Mouse (Mus musculus): Measurements from ENCODE around the gene Gm10197. TPM values are rescaled to one million over a fixed set of nuclear protein-coding genes. Genes with fewer than 3 reads are reported as not detected.

Gene Gm10197
- total RNA-seq, 2 experiments from 2014 or later: not detected

DNA sequence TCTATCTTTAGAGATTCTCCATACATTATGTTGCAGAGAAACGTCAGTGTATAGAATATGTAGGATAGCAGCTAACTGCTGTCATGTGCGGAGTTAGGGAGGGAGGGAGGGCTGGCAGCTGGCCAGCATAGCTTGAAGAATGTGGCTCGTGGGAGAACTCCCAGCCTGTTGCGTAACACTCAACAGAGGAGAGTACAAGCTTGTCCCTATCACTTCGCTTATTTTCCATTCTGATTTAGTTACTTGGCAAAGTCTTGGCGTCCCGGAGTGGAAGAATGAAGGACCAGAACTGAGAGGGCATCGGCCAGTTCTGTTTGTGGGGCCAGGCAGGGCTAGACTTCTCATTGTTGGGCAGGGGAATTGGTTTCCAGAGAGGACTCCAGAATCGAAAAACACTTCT is 6.6 kb downstream of the Gm10197 start:
- peak; percentile 74 to 81 for DNase-seq (ENCODE audit: low spot score in 2 of 2)
- intact Hi-C loops (cut with DNase I): loop anchor here (2.0 to 5.0 kb wide), 3 partner anchors 33 to 358 kb away; partner anchors contain the start of gene Mxi1

DNA sequence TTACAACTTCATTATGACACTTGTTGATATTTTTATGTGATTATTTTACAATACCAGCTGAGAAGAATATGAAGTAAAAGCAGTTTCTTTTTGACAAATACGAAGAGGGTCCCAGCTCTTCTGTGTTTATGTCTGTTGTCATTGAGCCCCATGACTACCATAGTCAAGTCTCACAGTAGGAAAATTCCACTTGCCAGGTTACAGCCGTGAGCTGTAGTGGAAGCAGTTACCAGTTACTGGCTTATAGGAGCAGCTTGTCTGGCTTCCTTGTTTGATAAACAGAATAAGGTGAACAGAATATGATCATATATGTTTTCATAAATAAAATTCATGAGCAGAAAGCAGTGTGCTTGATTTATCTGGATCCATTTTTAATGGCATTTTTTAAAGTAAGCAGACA is 7.0 kb downstream of the Gm10197 start:
- intact Hi-C loops (cut with DNase I): loop anchor here (2.0 kb wide), 1 partner anchor 54 kb away; the partner anchor contains the start of gene Mxi1
- DNase-seq (ENCODE audit: low spot score in 2 of 2): no peak

DNA sequence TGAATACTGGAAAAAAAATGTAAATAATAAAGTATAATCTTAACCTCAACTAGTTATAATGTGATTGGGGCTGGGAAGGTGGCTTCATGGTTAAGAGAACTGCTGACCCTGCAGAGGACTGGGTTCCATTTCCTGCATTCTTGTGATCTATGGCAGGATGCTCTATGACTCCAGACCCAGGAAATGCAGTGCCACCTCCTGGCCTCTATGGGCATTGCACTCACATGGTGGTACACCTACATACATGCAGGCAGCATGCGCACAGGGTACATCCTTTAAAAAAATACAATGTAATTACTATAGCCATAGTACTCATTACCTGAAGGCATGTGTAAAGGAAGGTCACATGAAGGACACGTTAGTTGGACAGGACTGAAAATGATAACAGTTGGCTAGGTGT is 8.6 kb downstream of the Gm10197 start:
- DNase-seq (ENCODE audit: low spot score in 2 of 2): peak; percentile 50 to 58
- intact Hi-C loops (cut with DNase I): no loop called here

GRCm38 (mm10) chr19:53360265-53360958 is 11.2 kb downstream of the Gm10197 start:
- DNase-seq (ENCODE audit: low spot score in 2 of 2): no peak
- intact Hi-C loops (cut with DNase I): no loop called here

- peak in 1 of 2 experiments; percentile 60 for DNase-seq (ENCODE audit: low spot score in 2 of 2)
- intact Hi-C loops (cut with DNase I): loop anchor here (10.0 kb wide), 1 partner anchor 215 kb away; the partner anchor contains the start of gene Add3
These were observed 12.2 kb downstream of the Gm10197 start for GRCm38 (mm10) chr19:53359160-53360033.

GRCm38 (mm10) chr19:53355065-53355464 is 16.5 kb downstream of the Gm10197 start:
- peak in 1 of 2 experiments; percentile 62 for DNase-seq (ENCODE audit: low spot score in 2 of 2)
- intact Hi-C loops (cut with DNase I): loop anchor here (10.0 kb wide), 1 partner anchor 210 kb away; the partner anchor contains the start of gene Add3

- intact Hi-C loops (cut with DNase I): loop anchor here (10.0 kb wide), 1 partner anchor 210 kb away; the partner anchor contains the start of gene Add3
- DNase-seq (ENCODE audit: low spot score in 2 of 2): no peak
These were observed 17.1 kb downstream of the Gm10197 start for GRCm38 (mm10) chr19:53354271-53355000.

GRCm38 (mm10) chr19:53353864-53354263 is 17.7 kb downstream of the Gm10197 start:
- intact Hi-C loops (cut with DNase I): loop anchor here (10.0 kb wide), 1 partner anchor 209 kb away; the partner anchor contains the start of gene Add3

DNA sequence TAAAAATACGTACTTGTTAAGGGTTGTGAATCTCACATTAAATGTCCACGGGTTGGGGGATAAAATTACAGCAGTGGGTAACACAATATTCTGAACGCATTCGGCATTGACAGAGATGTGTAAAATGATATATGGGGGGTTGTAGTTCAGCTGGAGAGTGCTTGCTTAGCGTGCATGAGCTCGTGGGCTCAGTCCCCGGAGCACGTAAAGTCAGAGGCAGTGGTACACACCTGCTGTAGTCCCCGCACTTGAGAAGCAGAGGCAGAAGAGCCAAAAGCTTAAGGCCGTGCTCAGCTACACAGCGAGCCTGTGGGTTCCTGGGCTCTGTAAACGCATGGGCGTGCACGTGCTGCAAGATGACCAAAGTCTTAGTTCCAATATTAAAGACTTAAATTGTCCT is 25.8 kb downstream of the Gm10197 start:
- intact Hi-C loops (cut with DNase I): no loop called here
- no peak for DNase-seq (ENCODE audit: low spot score in 2 of 2)

More at GRCm38 (mm10) chr19:53353864-53354263, 17.7 kb downstream of the Gm10197 start:
- DNase-seq (ENCODE audit: low spot score in 2 of 2): peak; percentile 55 to 79

DNA sequence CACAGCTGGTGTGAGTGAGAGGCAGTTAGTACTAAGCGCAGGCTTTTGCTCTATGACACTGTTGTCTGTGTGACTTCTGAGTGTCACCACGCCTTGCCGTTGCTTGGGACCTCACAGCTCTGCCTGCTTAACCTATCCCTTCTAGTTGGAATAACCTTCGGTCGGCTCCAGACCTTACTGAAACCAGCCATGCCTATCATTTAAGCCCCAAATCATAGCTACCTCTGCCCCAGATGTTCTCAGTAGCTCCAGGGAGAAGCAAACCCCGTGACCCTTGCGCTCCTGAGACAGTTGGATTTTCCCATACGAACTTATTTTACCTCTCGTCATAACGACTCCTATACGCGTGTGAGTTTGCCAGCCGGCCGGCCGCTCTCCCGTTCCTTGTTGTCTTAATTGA is 27.5 kb downstream of the Gm10197 start:
- DNase-seq (ENCODE audit: low spot score in 2 of 2): no peak
- intact Hi-C loops (cut with DNase I): no loop called here

DNA sequence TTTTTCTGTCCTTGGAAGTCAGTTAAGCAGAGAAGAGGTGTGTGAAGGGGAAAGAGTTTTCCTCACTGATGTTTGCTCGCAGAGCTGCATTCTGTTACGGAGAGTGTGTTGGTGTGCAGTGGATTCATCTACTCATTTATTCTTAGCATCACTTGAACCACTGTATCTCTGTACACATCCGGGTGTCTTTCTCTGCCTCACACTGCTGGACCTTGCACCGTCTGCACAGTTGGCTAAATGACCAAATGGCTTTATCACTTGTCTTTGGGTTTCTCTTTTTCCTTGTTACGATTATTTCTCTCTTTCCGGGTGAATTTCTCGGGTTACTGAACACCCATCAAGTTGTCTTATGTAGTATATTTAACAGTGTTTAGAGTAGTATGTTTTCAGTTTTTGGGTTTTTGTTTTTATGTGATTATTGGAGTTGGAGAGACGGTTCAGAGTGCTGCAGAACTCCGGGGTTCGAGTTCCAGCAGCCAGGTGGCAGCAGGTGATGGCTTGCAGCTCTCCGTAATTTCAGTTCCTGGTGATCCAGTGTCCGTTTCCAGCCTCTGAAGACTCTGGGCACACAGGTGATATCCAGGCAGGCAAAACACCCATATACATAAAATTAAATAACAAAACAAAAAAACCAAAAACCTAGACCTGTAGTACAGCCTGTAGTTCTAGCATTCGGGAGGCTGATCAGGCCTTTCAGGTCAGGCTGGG is 28.2 kb downstream of the Gm10197 start:
- DNase-seq (ENCODE audit: low spot score in 2 of 2): no peak
- intact Hi-C loops (cut with DNase I): no loop called here

DNA sequence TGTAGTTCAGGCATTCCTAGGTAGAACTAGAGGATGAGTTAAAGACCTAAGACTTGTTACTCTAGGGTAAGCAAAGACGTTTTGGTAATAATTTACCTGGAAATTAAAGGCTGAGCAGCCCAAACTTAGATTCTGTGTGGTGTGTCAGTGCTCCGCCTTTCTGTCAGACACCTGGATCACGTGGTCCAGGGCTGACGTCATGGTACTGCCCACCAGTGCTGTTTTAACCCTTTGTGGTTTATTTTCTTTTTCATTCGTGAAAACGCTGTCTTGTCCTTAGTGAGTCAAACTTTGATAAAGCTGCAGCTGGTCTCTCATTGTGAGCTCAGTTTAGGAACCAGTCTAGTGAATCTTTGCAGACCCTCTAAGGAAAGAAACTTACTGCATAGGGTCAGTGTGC is 31.1 kb downstream of the Gm10197 start:
- no peak for DNase-seq (ENCODE audit: low spot score in 2 of 2)
- intact Hi-C loops (cut with DNase I): no loop called here

DNA sequence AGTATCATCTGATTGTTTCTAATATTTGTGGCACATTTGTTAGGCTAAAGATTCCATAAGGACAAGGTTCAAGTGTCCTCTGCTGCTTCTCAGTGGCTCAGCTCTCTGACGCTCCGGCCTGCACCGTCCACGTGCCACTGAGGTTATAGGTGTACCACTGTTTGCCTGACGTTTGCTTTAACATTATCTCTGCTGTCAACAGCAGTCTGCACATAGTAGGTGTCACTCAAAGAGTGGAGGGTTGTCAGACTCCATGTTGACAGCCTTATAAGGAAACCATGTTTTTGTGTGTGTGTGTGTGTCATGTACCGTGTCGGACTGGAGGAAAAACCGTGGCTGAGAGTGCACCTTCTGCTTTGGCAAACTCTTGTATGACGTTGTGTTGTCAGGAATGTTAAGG is 36.3 kb downstream of the Gm10197 start:
- intact Hi-C loops (cut with DNase I): no loop called here

DNA sequence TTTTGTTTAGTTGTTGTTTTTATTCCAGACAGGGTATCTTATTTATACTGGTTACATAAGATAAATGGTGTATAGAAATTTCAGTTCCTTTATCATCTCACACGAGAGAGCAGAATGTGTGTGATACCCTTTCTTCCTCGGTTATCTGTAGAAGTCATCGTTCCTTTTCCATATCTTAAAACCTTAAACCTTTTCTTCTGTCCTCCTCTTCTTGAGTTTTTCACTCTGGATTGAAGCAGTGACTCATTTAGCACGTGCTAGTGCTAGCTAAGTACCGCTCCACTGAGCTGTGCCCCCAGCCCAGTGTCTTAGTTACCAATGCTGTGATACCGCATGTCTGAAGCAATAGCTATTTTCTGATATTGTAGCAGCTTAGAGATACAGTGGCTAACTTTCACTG is 37.8 kb downstream of the Gm10197 start:
- no peak for DNase-seq (ENCODE audit: low spot score in 2 of 2)
- intact Hi-C loops (cut with DNase I): loop anchor here (5.0 kb wide), 1 partner anchor 34 kb away; no protein-coding TSS in a partner anchor

More for the DNA sequence above, 36.3 kb downstream of the Gm10197 start:
- DNase-seq (ENCODE audit: low spot score in 2 of 2): no peak

- DNase-seq (ENCODE audit: low spot score in 2 of 2): no peak
- intact Hi-C loops (cut with DNase I): loop anchor here (5.0 kb wide), 1 partner anchor 35 kb away; no protein-coding TSS in a partner anchor
These were observed 39.6 kb downstream of the Gm10197 start for GRCm38 (mm10) chr19:53331882-53332500.

DNA sequence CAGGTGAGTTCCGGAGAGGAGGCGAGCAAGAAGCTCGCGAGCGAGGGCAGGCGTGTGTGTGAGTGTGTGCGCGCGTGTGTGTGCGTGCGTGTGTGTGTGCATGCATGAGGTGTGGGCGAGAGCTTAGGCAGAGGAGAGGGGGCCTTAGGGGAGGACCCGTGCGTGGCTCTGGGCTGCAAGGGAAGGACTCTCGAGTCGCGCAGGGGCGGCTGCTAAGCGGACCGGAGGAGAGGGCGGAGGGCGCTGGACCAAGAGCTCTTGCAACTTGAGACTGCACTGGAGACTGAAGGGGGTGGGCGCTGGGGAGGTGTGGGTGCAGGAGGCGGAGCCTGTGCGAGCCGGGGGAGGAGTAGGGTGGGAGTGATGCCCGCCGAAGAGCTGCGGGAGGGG is 41.6 kb downstream of the Gm10197 start:
- intact Hi-C loops (cut with DNase I): loop anchor here (2.0 to 5.0 kb wide), 2 partner anchors 37 to 81 kb away; no protein-coding TSS in a partner anchor
- peak; percentile 69 to 71 for DNase-seq (ENCODE audit: low spot score in 2 of 2)

DNA sequence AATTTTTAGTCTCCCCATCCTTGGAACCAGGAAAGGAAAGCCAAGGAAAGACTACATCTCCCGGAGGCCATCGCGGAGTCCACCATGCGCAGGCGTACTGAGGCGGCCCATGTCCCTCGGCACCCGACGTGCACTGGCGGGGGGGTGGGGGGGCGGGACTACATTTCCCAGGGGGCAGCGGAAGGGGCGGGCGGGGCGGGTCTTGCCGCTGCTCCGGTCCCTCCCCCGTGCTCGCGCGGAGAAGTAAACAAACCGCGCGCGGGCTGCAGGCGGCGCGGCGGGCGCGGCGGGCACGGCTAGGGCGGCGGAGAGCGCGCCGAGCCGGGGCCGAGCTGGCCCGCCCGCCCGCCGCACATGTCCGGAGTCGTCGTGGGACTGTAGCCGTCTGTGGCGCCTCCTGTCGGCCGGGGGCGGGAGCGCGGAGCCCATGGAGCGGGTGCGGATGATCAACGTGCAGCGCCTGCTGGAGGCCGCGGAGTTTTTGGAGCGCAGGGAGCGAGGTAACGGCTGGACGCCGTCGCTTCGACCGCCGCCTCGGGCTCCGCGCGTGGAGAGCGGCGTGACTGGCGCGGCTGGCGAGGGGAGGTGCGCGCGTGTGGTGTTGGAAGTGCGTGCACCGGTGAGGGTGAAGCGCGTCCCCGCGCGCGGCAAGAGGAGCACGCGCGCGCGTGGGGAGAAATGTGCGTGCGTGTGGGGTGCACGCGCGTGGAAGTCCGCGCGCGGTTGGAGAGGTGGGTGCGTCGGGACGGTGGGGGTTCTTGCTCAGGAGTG is 42.2 kb downstream of the Gm10197 start:
- DNase-seq (ENCODE audit: low spot score in 2 of 2): peak; percentile 91 to 93
- intact Hi-C loops (cut with DNase I): loop anchor here (2.0 kb wide), 1 partner anchor 81 kb away; no protein-coding TSS in a partner anchor

All from left cerebral cortex, postnatal 14 days (tissue).